Mouse (Mus musculus) forebrain, embryonic 13.5 days (tissue): ENCODE measurements at regions not wholly inside any gene's neighbourhood (a gene's known extent, or its start where the extent isn't known, plus 50 kb on each side); places are given as distances from the start of the nearest gene placed in this dataset.

ENCODE experiments used
- ATAC-seq: fragments of 200-750 bp; cut with Nextera tagmentation; 2 replicates; pipeline ENCODE4 v1.8.0; 2017
- H3K27ac ChIP-seq: fragments of 300-500 bp; sonication (generic); 2 replicates; pipeline ENCODE4 v1.5.1; 2015; ENCODE audit warnings: inconsistent platforms, mild to moderate bottlenecking, moderate library complexity
- H3K27me3 ChIP-seq: fragments of 300-500 bp; sonication (generic); 2 replicates; pipeline ENCODE4 v1.6.1; 2015; ENCODE audit warnings: mild to moderate bottlenecking, inconsistent platforms
- H3K36me3 ChIP-seq: fragments of 300-500 bp; sonication (generic); 2 replicates; pipeline ENCODE4 v1.6.1; 2015; ENCODE audit warnings: mild to moderate bottlenecking, inconsistent platforms; ENCODE audit not compliant: poor library complexity, severe bottlenecking
- H3K4me1 ChIP-seq: fragments of 300-500 bp; sonication (generic); 2 replicates; pipeline ENCODE4 v1.6.1; 2015; ENCODE audit warnings: inconsistent platforms
- H3K4me2 ChIP-seq: fragments of 300-500 bp; sonication (generic); 2 replicates; pipeline ENCODE4 v1.6.1; 2015; ENCODE audit warnings: inconsistent platforms, mild to moderate bottlenecking, moderate library complexity
- H3K4me3 ChIP-seq: fragments of 300-500 bp; sonication (generic); 2 replicates; pipeline ENCODE4 v1.5.1; 2015; ENCODE audit warnings: mild to moderate bottlenecking, inconsistent platforms
- H3K9ac ChIP-seq: fragments of 300-500 bp; sonication (generic); 2 replicates; pipeline ENCODE4 v1.6.1; 2015; ENCODE audit warnings: mild to moderate bottlenecking, inconsistent platforms
- H3K9me3 ChIP-seq: fragments of 300-500 bp; sonication (generic); replicated peaks from 2 replicates; pipeline ENCODE4 v1.6.1; 2016; ENCODE audit warnings: inconsistent platforms
- WGBS: fragments of 180-500 bp; shearing (Covaris S2); methylation state at CpG from one replicate; pipeline ENCODE4 v1.1.7; 2015; 5-methylcytosine and 5-hydroxymethylcytosine counted together

GRCm38 (mm10) chr16:84462150-84462549 lies 52.8 kb upstream of the A730009L09Rik start:
- WGBS, result 3% methylated on average over 1 of the region's 1 CpGs
- Histone ChIP-seq H3K4me3 (no peak overlapping the region), H3K4me2 (no peak overlapping the region)

More at GRCm38 (mm10) chr16:84462150-84462549, 52.8 kb upstream of the A730009L09Rik start:
- no peaks in the 10 kb centered on the region; the same call in 1 of the 2 replicates for H3K4me1 ChIP-seq
- no peaks in the 10 kb centered on the region for H3K36me3 ChIP-seq
- H3K27me3 ChIP-seq, result no peaks in the 10 kb centered on the region
- ATAC-seq, result no peak
- H3K9ac ChIP-seq, result no peak overlapping the region
- no peak overlapping the region for H3K27ac ChIP-seq
- H3K9me3 ChIP-seq, result no peaks in the 10 kb centered on the region
